Mouse (Mus musculus): ENCODE results near the gene Wdr19. TPM values are rescaled to one million over a fixed set of nuclear protein-coding genes. Genes with fewer than 3 reads are reported as not detected.
"Not testable (repeated sequence)": the region's sequence is repeated elsewhere in the genome, so short reads cannot be mapped to it uniquely, and the experiment has no call there.

Gene Wdr19
- total RNA-seq, 2 experiments from 2014 or later: 2.1 TPM

DNA sequence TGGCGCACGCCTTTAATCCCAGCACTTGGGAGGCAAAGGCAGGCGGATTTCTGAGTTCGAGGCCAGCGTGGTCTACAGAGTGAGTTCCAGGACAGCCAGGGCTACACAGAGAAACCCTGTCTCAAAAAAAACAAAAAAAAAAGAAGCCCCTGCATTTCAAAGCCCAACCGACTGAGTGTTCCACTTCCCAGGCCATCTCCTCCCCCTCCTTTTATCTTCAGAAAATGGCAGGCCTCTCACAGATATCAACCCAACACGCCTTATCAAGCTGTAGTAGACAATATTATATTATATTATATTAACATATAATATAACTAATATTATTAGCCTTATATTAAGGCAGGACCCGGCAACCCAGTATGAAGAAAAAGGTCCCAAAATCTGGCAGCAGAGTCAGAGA lies 89.5 kb downstream of the Wdr19 start:
- DNase-seq (ENCODE audit: low spot score); intact Hi-C loops (cut with DNase I): not testable (repeated sequence)

DNA sequence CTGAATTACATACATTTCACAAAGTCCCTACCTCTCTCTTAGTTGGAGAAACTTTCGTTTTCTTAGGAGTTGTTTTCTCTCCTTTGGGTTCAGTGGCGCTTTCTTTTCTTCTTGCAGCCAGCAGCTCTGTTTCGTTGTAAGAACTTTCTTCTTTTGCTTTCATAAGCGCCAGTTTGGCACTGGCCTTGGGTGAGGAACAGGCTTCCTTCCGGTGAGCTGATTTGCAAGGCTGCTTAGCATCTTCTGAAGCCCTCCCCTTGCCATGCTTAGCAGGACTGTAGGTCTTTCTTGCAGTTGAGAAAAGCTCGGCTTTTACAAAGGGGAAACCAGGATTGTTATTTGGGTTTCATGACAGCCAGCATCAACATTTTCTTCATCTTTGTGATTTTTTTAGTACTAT lies 94.1 kb downstream of the Wdr19 start:
- no peak for DNase-seq (ENCODE audit: low spot score)
- intact Hi-C loops (cut with DNase I): no loop called here

DNA sequence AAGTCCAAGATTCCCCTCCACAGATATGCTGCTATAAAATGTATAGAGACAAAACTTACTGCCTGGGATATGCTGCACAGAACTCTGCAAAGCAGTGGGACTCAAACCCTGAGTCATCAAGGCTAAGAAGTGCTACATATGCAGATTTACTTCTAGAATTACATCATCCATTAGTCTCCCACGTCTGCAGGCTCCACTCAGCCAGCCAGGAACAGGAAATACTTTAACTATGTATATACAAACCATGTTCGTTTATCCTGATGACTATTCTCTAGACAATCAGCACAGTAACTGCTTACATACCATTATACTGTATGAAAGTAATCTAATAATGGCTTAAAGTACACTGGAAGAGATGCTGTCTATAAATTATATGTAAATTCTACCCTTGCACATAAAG lies 94.8 kb downstream of the Wdr19 start:
- no peak for DNase-seq (ENCODE audit: low spot score)
- intact Hi-C loops (cut with DNase I): no loop called here

DNA sequence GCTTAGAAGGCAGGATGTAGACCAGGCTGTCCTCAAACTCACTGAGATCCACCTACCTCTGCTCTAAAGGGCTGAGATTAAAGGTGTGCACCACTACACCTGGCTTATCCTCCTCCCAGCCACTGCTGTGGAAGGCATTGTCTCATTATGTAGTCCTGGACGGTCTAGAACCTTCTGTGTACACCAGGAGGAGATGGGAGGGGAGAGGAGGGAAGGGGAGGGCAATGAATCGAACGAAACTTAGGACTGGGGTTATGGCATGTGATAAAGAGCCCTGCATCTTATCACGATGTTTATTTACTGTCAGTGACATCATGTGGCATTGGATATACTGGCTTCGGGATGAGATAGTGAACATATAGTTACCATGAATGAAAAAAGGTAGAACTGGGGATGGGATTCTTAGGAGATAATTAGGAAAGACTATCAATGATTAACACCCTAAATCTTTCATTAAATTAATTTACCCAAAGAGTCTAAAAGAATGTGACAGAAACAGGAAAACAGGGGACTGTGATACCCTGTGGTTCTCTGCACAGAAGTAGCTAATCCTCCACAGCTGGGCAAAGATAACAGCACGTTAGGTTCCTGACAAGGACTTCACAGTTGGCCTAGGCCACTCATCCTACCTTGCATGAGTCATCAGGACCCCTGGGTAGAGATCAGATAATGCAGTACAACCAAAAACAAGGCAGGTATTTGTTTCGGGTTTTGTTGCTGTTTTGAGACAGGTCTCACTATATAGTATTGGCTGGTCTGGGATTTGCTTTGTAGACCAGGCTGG lies 98.9 kb downstream of the Wdr19 start:
- intact Hi-C loops (cut with DNase I): no loop called here

DNA sequence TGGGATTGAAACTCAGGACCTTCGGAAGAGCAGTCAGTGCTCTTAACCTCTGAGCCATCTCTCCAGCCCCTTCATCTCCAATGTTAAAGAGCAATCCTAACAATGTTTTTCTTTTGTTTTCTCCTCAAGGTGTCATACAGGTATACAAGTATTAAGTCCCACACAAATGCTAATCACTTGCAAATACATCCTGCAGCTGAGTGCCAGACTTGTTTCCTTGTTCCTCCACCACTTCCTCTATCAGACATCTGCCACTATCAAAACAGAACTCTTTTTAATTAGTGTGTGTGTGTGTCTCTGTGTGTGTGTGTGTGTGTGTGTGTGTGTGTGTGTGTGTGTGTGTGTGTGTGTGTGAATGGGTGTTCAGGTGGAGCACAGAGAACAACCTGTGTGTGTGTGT lies 100.1 kb downstream of the Wdr19 start:
- intact Hi-C loops (cut with DNase I); DNase-seq (ENCODE audit: low spot score): not testable (repeated sequence)

More for the DNA sequence above, 98.9 kb downstream of the Wdr19 start:
- DNase-seq (ENCODE audit: low spot score): no peak

DNA sequence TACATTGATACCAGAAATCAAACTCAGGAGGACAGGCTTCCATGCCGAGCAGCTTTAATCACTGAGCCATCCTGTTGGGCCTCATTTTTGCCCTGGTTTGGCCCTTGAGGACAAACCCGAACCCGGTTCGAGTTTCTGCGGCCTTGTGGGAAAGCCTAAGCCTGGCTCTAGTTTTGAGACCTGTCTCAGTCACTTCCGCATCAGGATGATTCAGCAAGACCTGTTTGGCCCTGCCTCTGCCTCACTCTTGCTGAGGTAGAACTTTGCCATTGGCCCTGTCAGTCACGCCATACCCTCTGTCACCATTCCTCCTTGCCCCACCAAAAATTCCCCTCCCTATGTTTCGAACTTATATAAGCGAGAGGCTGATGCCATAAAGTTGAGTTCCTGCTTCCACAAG lies 100.6 kb downstream of the Wdr19 start:
- DNase-seq (ENCODE audit: low spot score): no peak
- intact Hi-C loops (cut with DNase I): no loop called here

DNA sequence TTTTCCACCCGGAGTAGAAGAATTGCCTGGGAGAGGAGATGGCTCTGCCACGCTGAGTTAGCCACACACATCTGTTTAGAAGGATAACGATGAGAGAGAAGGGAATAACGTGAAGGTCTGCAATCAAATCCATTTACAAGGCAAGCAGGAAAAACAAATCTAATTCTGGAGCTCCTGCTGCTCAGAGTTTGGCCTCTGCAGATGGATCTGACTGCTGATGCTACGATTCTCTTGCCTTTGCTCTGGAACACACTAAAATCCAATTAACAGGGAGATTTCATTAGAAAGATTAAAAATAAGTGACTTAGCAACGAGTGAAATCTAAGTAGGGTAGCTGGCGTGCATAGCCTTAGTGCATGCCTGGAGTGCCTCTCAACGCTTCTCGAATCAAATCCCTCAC lies 106.0 kb downstream of the Wdr19 start:
- intact Hi-C loops (cut with DNase I): no loop called here
- no peak for DNase-seq (ENCODE audit: low spot score)

DNA sequence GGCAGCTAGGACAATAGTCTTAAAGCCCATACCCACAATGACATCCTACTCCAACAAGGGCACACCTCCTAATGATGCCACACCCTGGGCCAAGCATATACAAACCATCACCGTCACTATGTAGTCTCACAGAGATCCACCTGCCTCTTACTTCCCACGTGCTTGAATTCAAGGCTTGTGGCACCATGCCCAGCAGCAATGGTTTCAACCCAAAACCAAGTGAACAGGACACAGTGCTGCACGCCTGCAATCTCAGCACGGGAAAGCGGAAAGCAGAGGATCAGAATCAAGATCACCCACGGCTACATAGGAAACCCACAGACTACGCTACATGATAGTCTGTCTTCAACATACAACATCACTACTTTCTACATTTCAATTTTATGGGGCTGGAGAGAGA lies 108.7 kb downstream of the Wdr19 start:
- no peak for DNase-seq (ENCODE audit: low spot score)
- intact Hi-C loops (cut with DNase I): no loop called here

DNA sequence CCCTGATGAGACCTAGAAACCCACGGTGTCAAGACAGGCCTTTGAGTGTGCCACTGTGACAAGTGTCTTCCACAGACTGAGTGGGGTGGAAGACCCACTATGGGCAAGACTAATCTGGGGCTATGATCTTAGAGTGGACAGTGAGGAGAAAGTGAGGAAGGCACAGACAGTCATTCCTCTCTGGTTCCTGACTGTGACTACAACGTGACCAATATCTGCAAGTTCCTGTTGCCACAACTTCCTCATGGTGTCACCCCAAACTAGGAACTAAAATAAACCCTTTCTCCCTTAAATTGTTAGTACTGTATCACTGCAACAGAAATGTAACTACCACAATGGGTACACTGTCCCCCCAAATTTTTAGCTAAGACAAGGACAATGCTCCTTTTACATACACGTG lies 109.4 kb downstream of the Wdr19 start:
- intact Hi-C loops (cut with DNase I): no loop called here
- DNase-seq (ENCODE audit: low spot score): no peak

Other genes with a start within 250 kb of the Wdr19 start
- 1 to 10 TPM in 1 of 2 experiments, under 1 TPM in 1; 0.73 to 1.1 TPM for gene Tlr6, start 239.6 kb upstream of the Wdr19 start, total RNA-seq (2021)
- gene Fam114a1, start 229.6 kb upstream of the Wdr19 start, total RNA-seq (2021): 10 to 100 TPM; 19.1 to 19.4 TPM
- not detected for gene Tmem156, start 107.6 kb upstream of the Wdr19 start, total RNA-seq (2021)
- gene Klhl5, start 92.2 kb upstream of the Wdr19 start, total RNA-seq (2021): 10 to 100 TPM; 13.9 to 14.3 TPM
- 10 to 100 TPM; 27.5 to 30.4 TPM for gene Rfc1, start 136.0 kb downstream of the Wdr19 start, total RNA-seq (2021)
- gene Klb, start 148.6 kb downstream of the Wdr19 start, total RNA-seq (2021): under 1 TPM in 1 of 2 experiments, not detected in 1; 0.31 TPM
- gene Rpl9, start 191.7 kb downstream of the Wdr19 start, total RNA-seq (2021): 100 to 1,000 TPM; 612 to 670 TPM
- 10 to 100 TPM; 50.8 to 52.3 TPM for gene Lias, start 191.8 kb downstream of the Wdr19 start, total RNA-seq (2021)
- gene Ugdh, start 236.3 kb downstream of the Wdr19 start, total RNA-seq (2021): 10 to 100 TPM; 16.7 to 17.8 TPM